Mouse (Mus musculus) CH12.LX (cell line): ENCODE measurements around the gene Clmn. TPM values are rescaled to one million over a fixed set of nuclear protein-coding genes. Genes with fewer than 3 reads are reported as not detected.

Source experiments
- DNase-seq: peaks from one replicate; pipeline ENCODE4 v3.0.0-alpha.2; 2013; ENCODE audit errors: extremely low read depth
- H3K27ac ChIP-seq: 2 replicates; pipeline ENCODE4 v1.5.1; 2012; ENCODE audit warnings: low read depth, mild to moderate bottlenecking, control low read depth, moderate library complexity; ENCODE audit not compliant: insufficient read depth
- H3K27me3 ChIP-seq: replicated peaks from 2 replicates; pipeline ENCODE3; 2012; ENCODE audit warnings: inconsistent platforms
- H3K36me3 ChIP-seq, 2 experiments: replicated peaks in 1 of 2; 2 replicates each; pipeline versions ENCODE3 to v1.6.1; 2012; ENCODE audit warnings: inconsistent platforms in 1 of 2, low read length in 1 of 2, mild to moderate bottlenecking in 1 of 2, mixed read lengths in 1 of 2, moderate library complexity in 1 of 2; ENCODE audit not compliant: control insufficient read depth in 1 of 2, insufficient read depth in 1 of 2
- H3K4me1 ChIP-seq, 2 experiments: 2 replicates each; pipeline ENCODE4 v1.6.1; 2012; ENCODE audit warnings: inconsistent platforms in 1 of 2, moderate library complexity in 1 of 2; ENCODE audit not compliant: insufficient read depth in 2 of 2, control insufficient read depth in 1 of 2
- H3K4me2 ChIP-seq: 2 replicates; pipeline ENCODE4 v1.6.1; 2012; ENCODE audit warnings: low read depth, mild to moderate bottlenecking, control low read depth; ENCODE audit not compliant: poor library complexity, insufficient read depth, severe bottlenecking
- H3K4me3 ChIP-seq, 3 experiments: fragments of 150-350 bp in 1 of 3; sonication (generic) in 1 of 3; replicated peaks in 1 of 3; 2 replicates each; pipeline versions ENCODE3 to v1.5.1; 2011 to 2012; ENCODE audit warnings: low read depth in 2 of 3, low read length in 2 of 3, mild to moderate bottlenecking in 2 of 3, moderate library complexity in 2 of 3, control low read depth in 1 of 3, improper control_type of control experiment in 1 of 3, inconsistent platforms in 1 of 3, mixed read lengths in 1 of 3; ENCODE audit not compliant: poor library complexity in 1 of 3
- H3K79me2 ChIP-seq: replicated peaks from 2 replicates; pipeline ENCODE4 v1.6.1; 2012; ENCODE audit warnings: mild to moderate bottlenecking, moderate library complexity; ENCODE audit not compliant: control insufficient read depth, poor library complexity, insufficient read depth, severe bottlenecking; ENCODE audit errors: extremely low read depth
- H3K9ac ChIP-seq: 2 replicates; pipeline ENCODE4 v1.6.1; 2012; ENCODE audit warnings: low read depth, mild to moderate bottlenecking, control low read depth, moderate library complexity; ENCODE audit not compliant: insufficient read depth
- H3K9me3 ChIP-seq: replicated peaks from 2 replicates; pipeline ENCODE3; 2012; ENCODE audit warnings: low read length, inconsistent platforms, mixed read lengths
- BHLHE40 ChIP-seq: IDR thresholded peaks from 2 replicates; pipeline ENCODE4 v1.6.1; 2011; ENCODE audit warnings: mild to moderate bottlenecking, low read depth, low read length, improper control_type of control experiment
- CHD2 ChIP-seq: IDR thresholded peaks from 2 replicates; pipeline ENCODE4 v1.6.1; 2011; ENCODE audit warnings: low read length, improper control_type of control experiment
- CTCF ChIP-seq, 2 experiments: IDR thresholded peaks in 1 of 2; conservative IDR thresholded peaks in 1 of 2; 2 replicates each; pipeline ENCODE4 v1.5.1; 2011 to 2012; ENCODE audit warnings: low read depth in 2 of 2, low read length in 2 of 2, improper control_type of control experiment in 1 of 2, inconsistent platforms in 1 of 2, mild to moderate bottlenecking in 1 of 2, moderate library complexity in 1 of 2
- E2F4 ChIP-seq: IDR thresholded peaks from 2 replicates; pipeline ENCODE4 v1.6.1; 2011; ENCODE audit warnings: low read depth, low read length, improper control_type of control experiment; ENCODE audit not compliant: insufficient replicate concordance
- ELF1 ChIP-seq: IDR thresholded peaks from 2 replicates; pipeline ENCODE4 v1.6.1; 2014; ENCODE audit warnings: low read depth, mild to moderate bottlenecking, inconsistent platforms, low read length, improper control_type of control experiment
- JUND ChIP-seq: conservative IDR thresholded peaks from 2 replicates; pipeline ENCODE4 v1.6.1; 2011; ENCODE audit warnings: low read depth, low read length, improper control_type of control experiment
- KAT2A ChIP-seq: IDR thresholded peaks from 2 replicates; pipeline ENCODE4 v1.6.1; 2012; ENCODE audit warnings: low read length, improper control_type of control experiment, inconsistent platforms; ENCODE audit not compliant: insufficient replicate concordance
- MAFK ChIP-seq: IDR thresholded peaks from 2 replicates; pipeline ENCODE4 v1.6.1; 2011; ENCODE audit warnings: low read length, improper control_type of control experiment; ENCODE audit not compliant: insufficient replicate concordance
- MAZ ChIP-seq: IDR thresholded peaks from 2 replicates; pipeline ENCODE4 v1.6.1; 2012; ENCODE audit warnings: low read depth, mild to moderate bottlenecking, inconsistent platforms, low read length, improper control_type of control experiment, moderate library complexity
- PAX5 ChIP-seq: IDR thresholded peaks from 2 replicates; pipeline ENCODE4 v1.6.1; 2012; ENCODE audit warnings: low read length, inconsistent platforms, mixed read lengths
- POLR2A ChIP-seq: IDR thresholded peaks from 2 replicates; pipeline ENCODE4 v1.6.1; 2011; ENCODE audit warnings: low read depth, mild to moderate bottlenecking, improper control_type of control experiment, low read length
- POLR2AphosphoS2 ChIP-seq: IDR thresholded peaks from 2 replicates; pipeline ENCODE4 v1.6.1; 2011; ENCODE audit warnings: low read depth, low read length, improper control_type of control experiment
- RAD21 ChIP-seq: IDR thresholded peaks from 2 replicates; pipeline ENCODE4 v1.6.1; 2011; ENCODE audit warnings: low read depth, mild to moderate bottlenecking, low read length, improper control_type of control experiment, moderate library complexity
- TBP ChIP-seq: conservative IDR thresholded peaks from 2 replicates; pipeline ENCODE4 v1.6.1; 2011; ENCODE audit warnings: low read depth, low read length, improper control_type of control experiment
- TCF12 ChIP-seq: IDR thresholded peaks from 2 replicates; pipeline ENCODE4 v1.6.1; 2014; ENCODE audit warnings: low read depth, mild to moderate bottlenecking, inconsistent platforms, low read length, improper control_type of control experiment
- USF2 ChIP-seq: conservative IDR thresholded peaks from 2 replicates; pipeline ENCODE4 v1.6.1; 2011; ENCODE audit warnings: low read depth, low read length, improper control_type of control experiment
- ZMIZ1 ChIP-seq: IDR thresholded peaks from 2 replicates; pipeline ENCODE4 v1.6.1; 2012; ENCODE audit warnings: low read depth, mild to moderate bottlenecking, inconsistent platforms, low read length, improper control_type of control experiment
- dilution Hi-C: fragments of 300-500 bp; cut with MboI; formaldehyde crosslinking; loops from 2 replicates; pipeline ENCODE4 v1.14.3; 2020; ENCODE audit warnings: low sequenced_read_pairs; ENCODE audit not compliant: extremely low pct_unique_long_range_greater_than_20kb, extremely low pct_ligation_motif_present
- in situ Hi-C: fragments of 300-500 bp; cut with MboI; formaldehyde crosslinking; loops from 3 replicates; pipeline ENCODE4 v1.14.3; 2019; ENCODE audit warnings: low sequenced_read_pairs, low pct_ligation_motif_present, low pct_unique_long_range_greater_than_20kb, mixed read lengths
- polyA plus RNA-seq: library from polyadenylated mRNA; unstranded; fragments of >175 nt; gene quantifications from 2 replicates; pipeline ENCODE4 v1.2.1, GENCODE M21; 2012; ENCODE audit warnings: low read depth; ENCODE audit not compliant: insufficient read length
- total RNA-seq, 2 experiments: library from RNA; depleted of rRNA; stranded (reverse); fragments of 300-350 nt in 1 of 2; fragments of >200 nt in 1 of 2; gene quantifications; 2 replicates each; pipeline ENCODE4 v1.2.3; 2012 to 2014

The Clmn gene
- total and polyA plus RNA-seq, 3 experiments: not detected

DNA sequence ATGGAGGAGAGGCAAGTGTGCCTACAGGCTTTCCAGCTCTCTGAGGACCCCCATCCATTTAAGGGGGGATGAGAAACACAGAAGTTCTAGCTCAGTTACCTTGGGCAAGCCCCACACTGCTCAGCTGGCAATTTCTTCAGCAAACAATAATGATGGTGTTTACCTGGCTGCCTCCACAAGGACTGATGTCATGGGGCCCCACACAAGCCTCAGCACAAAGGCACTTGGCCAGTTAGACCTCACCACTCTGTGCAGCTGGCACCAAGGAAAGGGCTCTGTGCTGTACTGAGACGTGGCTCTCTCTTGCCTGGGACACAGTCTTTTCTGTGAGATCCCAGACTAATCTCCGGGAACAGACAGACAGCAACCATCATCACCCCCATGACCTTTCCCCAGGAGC lies 17.2 kb upstream of the Clmn start:
- Histone ChIP-seq H3K4me3 (no peak overlapping the region), H3K27ac (no peak overlapping the region), H3K79me2 (no peaks in the 10 kb centered on the region), H3K9me3 (peaks cover 17% of the 10 kb centered on the region), H3K27me3 (peaks cover 66% of the 10 kb centered on the region), H3K36me3 (no peaks in the 10 kb centered on the region), H3K4me2 (no peak overlapping the region), H3K9ac (no peak overlapping the region), H3K4me1 (no peaks in the 10 kb centered on the region)
- dilution Hi-C loops: no loop called here
- TF ChIP-seq CTCF (conservative IDR thresholded peaks at IDR 0.05 in 1 of 2, IDR thresholded peaks at IDR 0.05 in 1 of 2; ENCODE audit: low read depth in 2 of 2, low read length in 2 of 2) (no peak), POLR2AphosphoS2 (no peak), BHLHE40 (no peak), E2F4 (no peak), MAFK (no peak), ELF1 (no peak), POLR2A (no peak)
- no peak for DNase-seq
- in situ Hi-C loops: no loop called here

DNA sequence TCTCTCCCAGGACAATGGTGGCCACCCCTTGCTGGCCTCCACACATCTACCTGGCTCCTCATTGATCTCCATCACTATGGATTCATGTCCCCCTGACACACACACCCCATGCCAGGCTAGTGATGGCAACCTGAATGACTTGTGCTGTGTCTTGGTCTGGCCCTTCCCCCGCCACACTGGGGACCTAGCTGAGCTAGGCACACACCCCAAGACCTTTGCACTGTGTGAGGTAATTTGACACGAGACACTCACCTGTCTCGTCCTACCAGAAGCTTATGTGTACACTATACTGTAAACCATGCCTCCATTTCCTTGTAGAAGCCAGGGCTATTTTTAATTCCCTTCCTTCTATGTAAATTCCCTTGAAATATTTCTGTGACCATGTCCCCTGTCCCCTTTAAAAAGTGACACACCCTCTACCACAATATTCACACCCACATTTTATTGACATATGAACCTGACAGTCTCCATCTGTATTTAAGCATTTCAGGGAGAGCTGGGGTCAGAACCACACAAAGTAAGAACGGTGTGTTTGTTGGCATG lies 16.7 kb upstream of the Clmn start:
- H3K4me3 ChIP-seq: no peak overlapping the region
- no peaks in the 10 kb centered on the region for H3K36me3 ChIP-seq
- no peaks in the 10 kb centered on the region for H3K79me2 ChIP-seq
- no peak for DNase-seq
- no peak overlapping the region for H3K4me2 ChIP-seq
- H3K27ac ChIP-seq: no peak overlapping the region
- in situ Hi-C loops: no loop called here
- H3K9me3 ChIP-seq: peaks cover 16% of the 10 kb centered on the region
- no peaks in the 10 kb centered on the region for H3K4me1 ChIP-seq
- dilution Hi-C loops: no loop called here
- TF ChIP-seq E2F4: no peak
- TF ChIP-seq POLR2AphosphoS2: no peak
- no peak for TF ChIP-seq KAT2A
- no peak for TF ChIP-seq TCF12
- no peak for TF ChIP-seq ZMIZ1
- no peak for TF ChIP-seq RAD21
- no peak for TF ChIP-seq TBP
- TF ChIP-seq CHD2: no peak
- H3K27me3 ChIP-seq: peaks cover 69% of the 10 kb centered on the region
- H3K9ac ChIP-seq: no peak overlapping the region

DNA sequence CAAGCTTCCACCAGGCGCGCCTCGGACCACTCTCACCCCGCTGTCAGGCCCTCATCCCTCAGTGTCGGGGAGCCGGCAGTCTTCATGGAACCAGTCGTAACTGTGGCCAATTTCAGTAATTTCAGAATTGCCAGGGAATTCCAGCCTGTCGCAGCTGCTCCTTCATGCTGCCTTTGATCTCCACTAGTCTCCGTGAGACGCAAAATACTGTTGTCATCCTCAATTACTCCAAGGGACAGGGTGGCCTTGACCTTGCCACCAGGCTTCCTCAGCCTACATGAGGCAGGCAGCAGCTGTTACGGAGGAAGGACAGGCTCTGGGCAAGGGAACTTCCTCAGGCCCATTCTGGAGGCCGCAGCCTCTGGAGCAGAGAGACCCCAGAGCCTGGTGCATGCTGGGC lies 15.5 kb upstream of the Clmn start:
- no peaks in the 10 kb centered on the region for H3K4me1 ChIP-seq
- no peaks in the 10 kb centered on the region for H3K79me2 ChIP-seq
- dilution Hi-C loops (no loop called here), in situ Hi-C loops (no loop called here)
- H3K27ac ChIP-seq: no peak overlapping the region
- no peak overlapping the region for H3K9ac ChIP-seq
- H3K9me3 ChIP-seq: peaks cover 16% of the 10 kb centered on the region
- H3K4me3 ChIP-seq: no peak overlapping the region
- no peak for TF ChIP-seq PAX5
- TF ChIP-seq MAZ: no peak
- no peak for TF ChIP-seq JUND
- no peak for TF ChIP-seq USF2
- no peak for TF ChIP-seq POLR2AphosphoS2
- TF ChIP-seq BHLHE40: no peak
- TF ChIP-seq, all 38 proteins: peak for 0
- H3K27me3 ChIP-seq: peaks cover 71% of the 10 kb centered on the region
- DNase-seq: no peak
- no peak overlapping the region for H3K4me2 ChIP-seq
- no peaks in the 10 kb centered on the region for H3K36me3 ChIP-seq
